Mouse (Mus musculus) regulatory T cell (primary cell): ENCODE measurements at regions not wholly inside any gene's neighbourhood (a gene's known extent, or its start where the extent isn't known, plus 50 kb on each side); places are given as distances from the start of the nearest gene placed in this dataset.
"Not testable (repeated sequence)": the region's sequence is repeated elsewhere in the genome, so short reads cannot be mapped to it uniquely, and the experiment has no call there.

ENCODE experiments used
- in situ Hi-C: fragments of 300-600 bp; cut with MboI, MseI; formaldehyde crosslinking; loops from one replicate; pipeline ENCODE4 v1.15.1; 2025; ENCODE audit warnings: high pct_unique_total_duplicates

GRCm38 (mm10) chr16:3334355-3334754 is 256.5 kb upstream of the Olfr161 start:
- in situ Hi-C loops, result not testable (repeated sequence)

- in situ Hi-C loops, result loop anchor here (10.0 kb wide), 1 partner anchor 99 kb away; no protein-coding TSS in a partner anchor
Observed at GRCm38 (mm10) chr16:3343372-3343771, 247.5 kb upstream of the Olfr161 start.

DNA sequence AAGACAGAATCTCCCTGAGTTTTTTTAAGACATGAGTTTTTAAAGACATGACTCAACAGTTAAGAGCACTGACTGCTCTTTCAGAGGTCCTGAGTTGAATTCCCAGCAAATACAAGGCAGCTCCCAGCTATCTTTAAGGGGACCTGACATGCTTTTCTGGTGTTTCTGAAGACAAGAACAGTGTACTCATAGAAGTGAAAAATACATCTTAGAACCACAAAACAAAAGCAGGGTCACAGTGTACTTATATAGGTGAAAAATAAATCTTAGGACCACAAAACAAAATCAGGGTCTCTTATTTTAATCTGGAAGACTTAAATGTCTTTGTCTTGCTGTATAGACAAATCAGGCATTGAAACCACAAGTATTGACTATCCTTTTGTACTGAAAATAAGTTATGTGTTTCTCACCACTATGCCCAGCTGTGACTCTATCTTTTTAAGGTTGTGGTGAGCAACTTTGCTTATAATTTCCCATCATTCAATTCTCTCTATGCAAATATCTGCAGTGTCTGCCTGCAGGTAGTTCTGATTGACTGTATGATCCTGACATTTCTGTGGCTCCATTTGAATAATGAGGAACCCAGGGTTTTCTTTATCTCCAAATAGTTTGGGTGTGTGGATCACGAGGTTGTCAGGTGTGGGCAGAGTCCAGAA is 246.0 kb upstream of the Olfr161 start:
- in situ Hi-C loops, result loop anchor here (10.0 kb wide), 1 partner anchor 100 kb away; no protein-coding TSS in a partner anchor

GRCm38 (mm10) chr16:3349382-3349781 is 241.5 kb upstream of the Olfr161 start:
- in situ Hi-C loops, result loop anchor here (10.0 kb wide), 1 partner anchor 105 kb away; no protein-coding TSS in a partner anchor

DNA sequence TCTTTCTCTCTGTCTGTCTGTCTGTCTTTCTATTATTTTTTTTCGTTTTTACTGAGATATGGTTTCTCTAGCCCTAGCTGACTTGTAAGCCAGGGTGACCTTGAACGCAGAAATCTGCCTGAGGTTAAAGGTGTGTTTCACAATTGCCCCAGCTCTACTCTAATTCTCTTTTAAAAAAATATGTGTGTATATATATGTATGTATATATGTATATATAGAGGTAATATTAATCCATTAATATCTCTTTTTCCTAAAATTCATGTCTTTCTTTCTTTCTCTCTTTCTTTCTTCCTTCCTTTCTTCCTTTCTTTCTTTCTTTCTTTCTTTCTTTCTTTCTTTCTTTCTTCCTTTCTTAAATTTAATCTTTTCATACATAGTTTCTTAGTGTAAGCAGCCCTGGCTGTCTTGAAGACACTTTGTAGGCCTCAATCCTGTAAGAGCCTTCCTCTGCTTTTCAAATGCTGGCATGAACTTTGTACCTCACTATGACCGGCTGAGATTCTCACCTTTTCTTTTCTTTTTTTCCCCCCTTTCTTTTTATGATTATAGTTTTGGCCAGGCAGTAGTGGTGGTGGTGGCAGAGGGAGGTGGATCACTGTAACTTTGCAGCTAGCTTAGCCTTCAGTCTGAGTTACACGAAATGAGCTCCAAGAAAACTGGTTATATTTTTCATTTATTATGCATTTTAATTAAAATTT is 240.8 kb upstream of the Olfr161 start:
- in situ Hi-C loops, result loop anchor here (10.0 kb wide), 1 partner anchor 105 kb away; no protein-coding TSS in a partner anchor

DNA sequence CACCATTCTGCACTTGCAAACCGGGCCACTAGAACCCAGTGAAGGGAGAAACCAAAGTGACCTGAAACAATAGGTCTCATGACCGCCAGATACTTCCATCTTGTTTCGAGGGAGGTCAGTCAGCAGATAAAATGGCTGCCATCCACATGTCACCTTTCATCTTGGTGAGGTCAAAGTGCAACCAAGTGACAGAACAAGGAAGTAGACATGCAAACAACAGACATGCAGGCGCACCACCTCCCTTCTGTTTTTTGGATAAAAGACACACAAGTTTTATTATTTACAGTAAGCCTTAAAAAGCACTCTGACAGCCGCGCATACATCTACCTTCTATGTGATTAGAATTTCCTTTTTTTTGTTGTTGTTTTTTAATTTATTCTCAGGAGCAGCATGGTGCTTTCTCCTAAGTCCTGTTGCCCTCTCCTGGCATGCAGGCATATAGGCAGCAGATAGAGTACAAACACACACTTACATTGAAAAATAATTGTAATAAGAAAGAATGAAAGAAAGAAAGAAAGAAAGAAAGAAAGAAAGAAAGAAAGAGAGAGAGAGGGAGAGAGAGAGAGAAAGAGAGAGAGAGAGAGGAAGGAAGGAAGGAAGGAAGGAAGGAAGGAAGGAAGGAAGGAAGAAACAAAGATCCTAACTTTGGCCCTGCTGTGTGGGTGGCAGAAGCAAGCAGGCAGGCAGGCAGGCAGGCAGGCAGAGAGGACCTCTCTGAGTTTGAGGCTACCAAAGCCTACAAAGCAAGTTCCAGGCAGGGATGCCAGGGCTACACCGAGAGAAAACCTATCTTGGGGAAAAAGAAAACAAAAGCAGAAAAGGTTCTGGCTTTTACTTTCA is 240.0 kb upstream of the Olfr161 start:
- in situ Hi-C loops, result not testable (repeated sequence)

GRCm38 (mm10) chr16:3351508-3352046 is 239.3 kb upstream of the Olfr161 start:
- in situ Hi-C loops, result not testable (repeated sequence)
